Mouse (Mus musculus): ENCODE results near the gene Slc35d3. TPM values are rescaled to one million over a fixed set of nuclear protein-coding genes. Genes with fewer than 3 reads are reported as not detected.

The Slc35d3 gene
- polyA plus RNA-seq, 1 experiment, result 4.0 TPM

DNA sequence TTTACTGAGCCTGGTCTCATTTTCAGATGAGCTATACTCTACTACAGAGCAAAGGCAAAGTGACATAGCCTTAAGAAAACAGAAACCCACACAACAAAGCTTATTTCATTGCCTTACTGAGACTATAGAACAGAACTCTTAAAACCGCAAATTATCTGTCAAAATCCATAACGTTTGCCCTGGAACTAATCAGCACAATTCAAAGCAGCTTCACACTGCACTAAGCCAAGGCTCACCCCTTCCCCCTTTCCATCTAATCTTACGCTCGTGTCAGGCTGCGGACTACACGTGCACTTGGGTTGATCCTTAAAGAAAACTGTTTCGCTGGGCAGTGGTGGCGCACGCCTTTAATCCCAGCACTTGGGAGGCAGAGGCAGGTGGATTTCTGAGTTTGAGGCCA is 26.4 kb upstream of the Slc35d3 start:
- Histone ChIP-seq H3K4me1 (ENCODE audit: control insufficient read depth, insufficient read depth, low read length) (no peaks in the 10 kb centered on the region), H3K27ac (ENCODE audit: insufficient read depth, low read length) (no peak overlapping the region), H3K4me3 (ENCODE audit: insufficient read depth, low read length) (no peak overlapping the region)
- TF ChIP-seq POLR2A (IDR thresholded peaks at IDR 0.05; ENCODE audit: extremely low read depth, insufficient read depth, low read length) (no peak), CTCF (IDR thresholded peaks at IDR 0.05; ENCODE audit: extremely low read depth, insufficient read depth, low read length) (no peak)

DNA sequence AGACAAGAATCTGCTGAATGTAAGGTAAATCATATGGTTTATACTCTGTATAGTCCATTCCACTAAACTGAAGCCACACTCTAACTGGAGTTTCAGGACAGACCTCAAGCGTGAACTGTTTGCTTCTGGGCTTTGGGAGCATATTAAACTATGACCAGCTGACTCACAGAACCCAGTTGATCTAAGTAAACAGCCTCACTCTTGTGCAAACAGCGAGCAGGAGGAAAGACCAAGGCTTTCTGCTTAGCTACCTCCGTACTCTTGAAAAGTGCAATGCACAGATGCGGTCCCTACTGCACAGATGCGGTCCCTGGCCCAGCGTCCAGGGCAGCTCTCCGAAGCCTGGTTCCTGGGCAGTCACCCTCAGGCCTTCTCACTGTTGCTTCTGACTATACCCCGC is 26.0 kb upstream of the Slc35d3 start:
- Histone ChIP-seq H3K27ac (ENCODE audit: insufficient read depth, low read length) (no peak overlapping the region), H3K4me1 (ENCODE audit: control insufficient read depth, insufficient read depth, low read length) (no peaks in the 10 kb centered on the region), H3K4me3 (ENCODE audit: insufficient read depth, low read length) (no peak overlapping the region)
- no peak for TF ChIP-seq CTCF (IDR thresholded peaks at IDR 0.05; ENCODE audit: extremely low read depth, insufficient read depth, low read length)
- TF ChIP-seq POLR2A (IDR thresholded peaks at IDR 0.05; ENCODE audit: extremely low read depth, insufficient read depth, low read length), result no peak

DNA sequence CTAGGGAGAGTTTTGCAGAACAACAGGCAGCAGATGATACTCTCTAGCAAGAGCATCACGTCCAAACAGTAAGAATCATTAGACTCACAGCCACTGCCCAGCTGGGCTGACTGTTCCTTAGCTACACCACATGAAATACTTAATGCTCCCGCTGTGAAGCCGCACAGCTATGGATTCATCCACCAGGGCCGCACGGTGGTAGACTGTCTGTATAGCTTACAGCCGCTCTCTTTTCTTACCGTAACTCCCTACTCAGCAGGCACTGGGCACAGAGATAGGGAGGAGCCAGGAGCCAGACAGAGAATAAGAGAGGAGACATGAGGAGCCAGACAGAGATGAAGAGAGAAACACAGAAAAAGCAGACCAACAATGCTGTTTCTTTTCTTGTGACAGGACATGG is 25.4 kb upstream of the Slc35d3 start:
- TF ChIP-seq CTCF (IDR thresholded peaks at IDR 0.05; ENCODE audit: extremely low read depth, insufficient read depth, low read length) (no peak), POLR2A (IDR thresholded peaks at IDR 0.05; ENCODE audit: extremely low read depth, insufficient read depth, low read length) (no peak)
- Histone ChIP-seq H3K4me1 (ENCODE audit: control insufficient read depth, insufficient read depth, low read length) (no peaks in the 10 kb centered on the region), H3K27ac (ENCODE audit: insufficient read depth, low read length) (no peak overlapping the region), H3K4me3 (ENCODE audit: insufficient read depth, low read length) (no peak overlapping the region)

DNA sequence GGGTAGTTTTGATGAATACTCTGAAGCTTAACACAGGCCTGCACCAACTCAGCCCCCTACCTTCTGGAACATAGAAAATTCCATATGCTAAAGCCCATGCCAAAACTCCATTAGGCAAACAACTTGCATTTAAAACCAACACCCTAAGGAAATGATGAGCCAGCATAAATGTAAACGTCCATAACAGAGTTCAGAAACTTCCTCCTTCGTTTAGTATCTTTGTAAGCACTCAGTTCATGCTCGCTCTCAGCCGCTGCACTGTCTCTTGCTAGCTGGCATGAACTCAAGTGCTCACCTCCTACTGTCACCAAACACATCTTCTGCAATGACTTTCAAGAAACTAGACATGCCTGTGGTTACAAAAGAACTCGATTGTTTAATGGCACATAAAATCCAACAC is 24.1 kb upstream of the Slc35d3 start:
- H3K4me3 ChIP-seq (ENCODE audit: insufficient read depth, low read length), result no peak overlapping the region
- H3K4me1 ChIP-seq (ENCODE audit: control insufficient read depth, insufficient read depth, low read length), result no peaks in the 10 kb centered on the region
- no peak overlapping the region for H3K27ac ChIP-seq (ENCODE audit: insufficient read depth, low read length)
- TF ChIP-seq POLR2A (IDR thresholded peaks at IDR 0.05; ENCODE audit: extremely low read depth, insufficient read depth, low read length) (no peak), CTCF (IDR thresholded peaks at IDR 0.05; ENCODE audit: extremely low read depth, insufficient read depth, low read length) (no peak)

DNA sequence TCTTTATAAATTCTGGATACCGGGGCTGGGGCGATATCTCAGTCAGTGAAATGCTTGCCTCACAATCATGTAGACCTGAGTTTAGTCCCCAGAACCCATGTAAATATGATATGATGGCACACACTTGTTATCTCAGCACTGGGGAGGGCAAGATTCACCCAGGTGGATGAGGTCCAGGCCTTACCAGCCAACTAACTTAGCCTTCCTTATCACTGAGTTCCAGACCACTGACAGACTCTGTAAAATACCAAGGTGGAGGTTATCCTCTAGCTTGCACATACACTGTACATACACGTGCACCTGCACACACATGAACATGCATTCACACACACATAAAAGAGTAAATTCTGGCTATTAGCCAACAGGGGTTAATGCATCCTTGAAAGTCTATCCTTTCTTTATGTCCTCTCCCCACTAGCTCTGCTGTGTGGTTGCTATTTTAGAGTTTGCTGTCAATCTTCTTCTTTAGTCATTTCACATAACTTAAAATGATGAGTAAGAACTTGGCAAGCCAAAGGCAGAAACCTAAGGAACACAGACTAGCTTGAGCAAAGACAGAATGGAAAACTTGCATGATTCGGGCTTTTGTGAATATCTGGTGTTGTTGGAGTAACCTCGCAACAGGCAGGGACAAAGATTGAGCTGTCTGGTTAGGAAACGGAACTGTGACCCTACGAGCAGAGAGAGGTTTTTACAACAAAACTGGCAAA is 4.5 kb upstream of the Slc35d3 start:
- TF ChIP-seq POLR2A (IDR thresholded peaks at IDR 0.05; ENCODE audit: extremely low read depth, insufficient read depth, low read length) (no peak), CTCF (IDR thresholded peaks at IDR 0.05; ENCODE audit: extremely low read depth, insufficient read depth, low read length) (no peak)
- Histone ChIP-seq H3K4me3 (ENCODE audit: insufficient read depth, low read length) (no peak overlapping the region), H3K27ac (ENCODE audit: insufficient read depth, low read length) (no peak overlapping the region), H3K4me1 (ENCODE audit: control insufficient read depth, insufficient read depth, low read length) (no peaks in the 10 kb centered on the region; the same call in 1 of the 2 replicates)

DNA sequence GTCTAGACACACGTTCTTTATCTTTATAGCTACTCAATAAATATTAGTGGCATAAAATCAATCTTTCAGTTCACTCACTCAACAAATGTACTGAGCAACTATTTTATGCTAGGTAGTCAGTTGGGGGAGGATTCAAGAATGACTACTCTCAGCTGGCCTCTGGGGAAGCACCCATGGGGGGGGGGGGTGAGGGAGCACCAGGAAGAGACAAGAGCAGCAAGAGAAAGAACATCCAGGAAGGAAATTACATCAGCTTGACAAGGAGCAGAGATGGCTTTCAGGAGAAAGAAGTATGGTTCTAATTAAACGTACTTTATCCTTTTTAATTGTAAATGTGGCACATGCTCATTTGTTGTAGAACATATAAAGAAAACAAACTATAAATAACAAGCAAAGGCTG is 2.4 kb upstream of the Slc35d3 start:
- Histone ChIP-seq H3K4me1 (ENCODE audit: control insufficient read depth, insufficient read depth, low read length) (no peaks in the 10 kb centered on the region; the same call in 1 of the 2 replicates), H3K4me3 (ENCODE audit: insufficient read depth, low read length) (no peak overlapping the region), H3K27ac (ENCODE audit: insufficient read depth, low read length) (no peak overlapping the region)
- no peak for TF ChIP-seq POLR2A (IDR thresholded peaks at IDR 0.05; ENCODE audit: extremely low read depth, insufficient read depth, low read length)
- TF ChIP-seq CTCF (IDR thresholded peaks at IDR 0.05; ENCODE audit: extremely low read depth, insufficient read depth, low read length), result no peak

DNA sequence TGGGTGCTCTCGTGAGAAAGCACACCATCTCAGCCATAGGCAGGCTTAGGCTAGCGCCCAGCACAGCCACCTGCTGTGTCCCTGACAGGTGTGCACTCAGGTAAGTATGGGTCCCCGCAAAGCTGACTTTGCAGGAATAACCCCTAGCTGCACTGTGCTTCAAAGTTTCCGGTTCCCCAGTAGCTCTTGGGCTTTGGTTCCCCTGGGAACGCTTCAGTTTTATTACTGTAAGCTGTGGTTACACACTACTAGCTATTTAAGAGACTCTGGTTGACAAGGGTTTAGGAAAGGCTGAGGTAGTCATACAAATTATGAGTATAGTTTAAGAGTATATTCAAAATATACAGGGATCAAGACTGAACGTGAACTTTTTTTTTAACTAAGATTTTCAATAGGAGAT is 1.5 kb upstream of the Slc35d3 start:
- H3K4me1 ChIP-seq (ENCODE audit: control insufficient read depth, insufficient read depth, low read length), result no peaks in the 10 kb centered on the region; the same call in 1 of the 2 replicates
- H3K27ac ChIP-seq (ENCODE audit: insufficient read depth, low read length), result no peak overlapping the region
- no peak overlapping the region for H3K4me3 ChIP-seq (ENCODE audit: insufficient read depth, low read length)
- no peak for TF ChIP-seq POLR2A (IDR thresholded peaks at IDR 0.05; ENCODE audit: extremely low read depth, insufficient read depth, low read length)
- no peak for TF ChIP-seq CTCF (IDR thresholded peaks at IDR 0.05; ENCODE audit: extremely low read depth, insufficient read depth, low read length)

DNA sequence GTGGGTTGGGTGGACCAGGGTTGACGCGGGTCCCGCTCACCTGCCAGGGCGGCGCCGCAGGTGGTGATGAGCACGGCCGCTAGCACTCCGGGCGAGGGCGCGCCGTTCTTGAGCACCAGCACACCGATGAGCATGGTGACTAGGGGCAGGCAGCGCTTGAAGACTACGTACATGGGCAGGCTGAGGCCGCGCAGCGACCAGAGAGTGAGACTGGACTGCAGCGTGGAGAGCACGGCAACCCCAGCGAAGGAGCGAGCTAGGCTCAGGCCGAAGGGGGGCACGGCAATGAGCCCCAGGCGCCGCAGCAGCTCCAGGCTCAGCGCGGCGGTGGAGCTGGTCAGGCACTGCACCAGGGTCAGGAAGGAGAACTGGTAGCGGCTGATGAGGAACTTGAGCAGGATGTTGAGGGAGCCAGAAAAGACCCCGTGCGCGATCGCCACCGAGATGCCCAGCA is 688 bp downstream of the Slc35d3 start:
- TF ChIP-seq CTCF (IDR thresholded peaks at IDR 0.05; ENCODE audit: extremely low read depth, insufficient read depth, low read length) (no peak), POLR2A (IDR thresholded peaks at IDR 0.05; ENCODE audit: extremely low read depth, insufficient read depth, low read length) (no peak)
- Histone ChIP-seq H3K4me3 (ENCODE audit: insufficient read depth, low read length) (peak overlapping the region; percentile 47), H3K4me1 (ENCODE audit: control insufficient read depth, insufficient read depth, low read length) (no peaks in the 10 kb centered on the region), H3K27ac (ENCODE audit: insufficient read depth, low read length) (no peak overlapping the region)

DNA sequence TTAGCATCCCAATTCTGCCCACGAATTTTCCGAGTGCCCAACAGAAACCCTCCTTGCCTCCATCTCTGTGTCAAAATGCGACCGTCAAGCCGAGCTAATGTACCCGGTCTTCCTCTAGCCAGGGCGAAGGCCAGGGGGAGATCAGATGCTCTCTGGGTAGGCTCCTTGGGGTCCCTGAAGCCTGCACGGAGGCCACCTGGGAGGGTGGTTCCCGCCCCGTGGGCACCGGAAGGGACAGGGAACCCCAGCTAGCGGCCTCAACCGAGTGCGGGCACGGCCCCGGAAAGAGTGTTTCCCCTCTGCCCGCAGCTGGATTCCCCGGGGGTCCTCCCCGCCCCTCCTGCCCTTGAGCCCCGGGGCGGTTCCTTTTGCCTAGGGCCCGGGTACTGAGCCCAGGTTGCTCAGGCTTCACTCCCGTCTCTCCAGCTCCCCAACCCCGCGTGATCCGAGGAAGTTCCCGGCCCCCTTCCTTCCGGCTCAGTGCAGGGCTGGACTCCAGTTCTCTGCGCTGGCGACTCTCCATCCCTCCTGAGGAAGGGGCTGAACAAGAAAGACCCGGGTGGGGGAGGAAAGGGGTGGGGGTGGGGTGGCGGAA is 1.4 kb downstream of the Slc35d3 start:
- no peak for TF ChIP-seq POLR2A (IDR thresholded peaks at IDR 0.05; ENCODE audit: extremely low read depth, insufficient read depth, low read length)
- TF ChIP-seq CTCF (IDR thresholded peaks at IDR 0.05; ENCODE audit: extremely low read depth, insufficient read depth, low read length), result no peak
- H3K4me1 ChIP-seq (ENCODE audit: control insufficient read depth, insufficient read depth, low read length), result no peaks in the 10 kb centered on the region
- no peak overlapping the region for H3K27ac ChIP-seq (ENCODE audit: insufficient read depth, low read length)
- H3K4me3 ChIP-seq (ENCODE audit: insufficient read depth, low read length), result peak overlapping the region; percentile 47

All from cortical plate, adult 2 months (tissue).